Mouse (Mus musculus) CH12.LX (cell line): ENCODE data around the gene Ubc. TPM values are rescaled to one million over a fixed set of nuclear protein-coding genes. Genes with fewer than 3 reads are reported as not detected.
A peak's percentile ranks its signal among the peaks of the same experiment; 100 is the strongest.

Experiments
- DNase-seq: peaks from one replicate; pipeline ENCODE4 v3.0.0-alpha.2; 2013; ENCODE audit errors: extremely low read depth
- H3K27ac ChIP-seq: 2 replicates; pipeline ENCODE4 v1.5.1; 2012; ENCODE audit warnings: low read depth, mild to moderate bottlenecking, control low read depth, moderate library complexity; ENCODE audit not compliant: insufficient read depth
- H3K27me3 ChIP-seq: replicated peaks from 2 replicates; pipeline ENCODE3; 2012; ENCODE audit warnings: inconsistent platforms
- H3K36me3 ChIP-seq, 2 experiments: replicated peaks in 1 of 2; 2 replicates each; pipeline versions ENCODE3 to v1.6.1; 2012; ENCODE audit warnings: inconsistent platforms in 1 of 2, low read length in 1 of 2, mild to moderate bottlenecking in 1 of 2, mixed read lengths in 1 of 2, moderate library complexity in 1 of 2; ENCODE audit not compliant: control insufficient read depth in 1 of 2, insufficient read depth in 1 of 2
- H3K4me1 ChIP-seq, 2 experiments: 2 replicates each; pipeline ENCODE4 v1.6.1; 2012; ENCODE audit warnings: inconsistent platforms in 1 of 2, moderate library complexity in 1 of 2; ENCODE audit not compliant: insufficient read depth in 2 of 2, control insufficient read depth in 1 of 2
- H3K4me2 ChIP-seq: 2 replicates; pipeline ENCODE4 v1.6.1; 2012; ENCODE audit warnings: low read depth, mild to moderate bottlenecking, control low read depth; ENCODE audit not compliant: poor library complexity, insufficient read depth, severe bottlenecking
- H3K4me3 ChIP-seq, 3 experiments: fragments of 150-350 bp in 1 of 3; sonication (generic) in 1 of 3; replicated peaks in 1 of 3; 2 replicates each; pipeline versions ENCODE3 to v1.5.1; 2011 to 2012; ENCODE audit warnings: low read depth in 2 of 3, low read length in 2 of 3, mild to moderate bottlenecking in 2 of 3, moderate library complexity in 2 of 3, control low read depth in 1 of 3, improper control_type of control experiment in 1 of 3, inconsistent platforms in 1 of 3, mixed read lengths in 1 of 3; ENCODE audit not compliant: poor library complexity in 1 of 3
- H3K79me2 ChIP-seq: replicated peaks from 2 replicates; pipeline ENCODE4 v1.6.1; 2012; ENCODE audit warnings: mild to moderate bottlenecking, moderate library complexity; ENCODE audit not compliant: control insufficient read depth, poor library complexity, insufficient read depth, severe bottlenecking; ENCODE audit errors: extremely low read depth
- H3K9ac ChIP-seq: 2 replicates; pipeline ENCODE4 v1.6.1; 2012; ENCODE audit warnings: low read depth, mild to moderate bottlenecking, control low read depth, moderate library complexity; ENCODE audit not compliant: insufficient read depth
- H3K9me3 ChIP-seq: replicated peaks from 2 replicates; pipeline ENCODE3; 2012; ENCODE audit warnings: low read length, inconsistent platforms, mixed read lengths
- BHLHE40 ChIP-seq: IDR thresholded peaks from 2 replicates; pipeline ENCODE4 v1.6.1; 2011; ENCODE audit warnings: mild to moderate bottlenecking, low read depth, low read length, improper control_type of control experiment
- CHD1 ChIP-seq: IDR thresholded peaks from 2 replicates; pipeline ENCODE4 v1.6.1; 2012; ENCODE audit warnings: low read depth, low read length, improper control_type of control experiment, inconsistent platforms
- CHD2 ChIP-seq: IDR thresholded peaks from 2 replicates; pipeline ENCODE4 v1.6.1; 2011; ENCODE audit warnings: low read length, improper control_type of control experiment
- CTCF ChIP-seq, 2 experiments: IDR thresholded peaks in 1 of 2; conservative IDR thresholded peaks in 1 of 2; 2 replicates each; pipeline ENCODE4 v1.5.1; 2011 to 2012; ENCODE audit warnings: low read depth in 2 of 2, low read length in 2 of 2, improper control_type of control experiment in 1 of 2, inconsistent platforms in 1 of 2, mild to moderate bottlenecking in 1 of 2, moderate library complexity in 1 of 2
- E2F4 ChIP-seq: IDR thresholded peaks from 2 replicates; pipeline ENCODE4 v1.6.1; 2011; ENCODE audit warnings: low read depth, low read length, improper control_type of control experiment; ENCODE audit not compliant: insufficient replicate concordance
- ELF1 ChIP-seq: IDR thresholded peaks from 2 replicates; pipeline ENCODE4 v1.6.1; 2014; ENCODE audit warnings: low read depth, mild to moderate bottlenecking, inconsistent platforms, low read length, improper control_type of control experiment
- EP300 ChIP-seq: IDR thresholded peaks from 2 replicates; pipeline ENCODE4 v1.6.1; 2011; ENCODE audit warnings: low read length, improper control_type of control experiment
- ETS1 ChIP-seq: conservative IDR thresholded peaks from 2 replicates; pipeline ENCODE4 v1.6.1; 2012; ENCODE audit warnings: low read depth, mild to moderate bottlenecking, inconsistent platforms, low read length, improper control_type of control experiment, moderate library complexity
- GABPA ChIP-seq: IDR thresholded peaks from 2 replicates; pipeline ENCODE4 v1.6.1; 2012; ENCODE audit warnings: low read depth, low read length, improper control_type of control experiment, inconsistent platforms; ENCODE audit not compliant: insufficient replicate concordance
- HCFC1 ChIP-seq: IDR thresholded peaks from 2 replicates; pipeline ENCODE4 v1.6.1; 2012; ENCODE audit warnings: low read depth, mild to moderate bottlenecking, inconsistent platforms, low read length, improper control_type of control experiment
- IRF4 ChIP-seq: IDR thresholded peaks from 2 replicates; pipeline ENCODE4 v1.6.1; 2014; ENCODE audit warnings: low read depth, mild to moderate bottlenecking, inconsistent platforms, low read length, improper control_type of control experiment
- JUN ChIP-seq: IDR thresholded peaks from 2 replicates; pipeline ENCODE4 v1.6.1; 2011; ENCODE audit warnings: low read depth, mild to moderate bottlenecking, low read length, improper control_type of control experiment, moderate library complexity; ENCODE audit not compliant: insufficient read depth
- JUND ChIP-seq: conservative IDR thresholded peaks from 2 replicates; pipeline ENCODE4 v1.6.1; 2011; ENCODE audit warnings: low read depth, low read length, improper control_type of control experiment
- KAT2A ChIP-seq: IDR thresholded peaks from 2 replicates; pipeline ENCODE4 v1.6.1; 2012; ENCODE audit warnings: low read length, improper control_type of control experiment, inconsistent platforms; ENCODE audit not compliant: insufficient replicate concordance
- MAFK ChIP-seq: IDR thresholded peaks from 2 replicates; pipeline ENCODE4 v1.6.1; 2011; ENCODE audit warnings: low read length, improper control_type of control experiment; ENCODE audit not compliant: insufficient replicate concordance
- MAX ChIP-seq: IDR thresholded peaks from 2 replicates; pipeline ENCODE4 v1.6.1; 2011; ENCODE audit warnings: low read length, improper control_type of control experiment
- MAZ ChIP-seq: IDR thresholded peaks from 2 replicates; pipeline ENCODE4 v1.6.1; 2012; ENCODE audit warnings: low read depth, mild to moderate bottlenecking, inconsistent platforms, low read length, improper control_type of control experiment, moderate library complexity
- MEF2A ChIP-seq: IDR thresholded peaks from 2 replicates; pipeline ENCODE4 v1.6.1; 2014; ENCODE audit warnings: low read depth, mild to moderate bottlenecking, inconsistent platforms, low read length, improper control_type of control experiment, borderline replicate concordance
- MXI1 ChIP-seq: IDR thresholded peaks from 2 replicates; pipeline ENCODE4 v1.6.1; 2011; ENCODE audit warnings: mild to moderate bottlenecking, low read depth, low read length, improper control_type of control experiment
- MYC ChIP-seq: IDR thresholded peaks from 2 replicates; pipeline ENCODE4 v1.6.1; 2011; ENCODE audit warnings: low read depth, mild to moderate bottlenecking, improper control_type of control experiment, low read length
- NELFE ChIP-seq: IDR thresholded peaks from 2 replicates; pipeline ENCODE4 v1.6.1; 2011; ENCODE audit warnings: low read depth, low read length, improper control_type of control experiment
- NRF1 ChIP-seq: IDR thresholded peaks from 2 replicates; pipeline ENCODE4 v1.6.1; 2014; ENCODE audit warnings: low read depth, mild to moderate bottlenecking, inconsistent platforms, low read length, improper control_type of control experiment, moderate library complexity
- PAX5 ChIP-seq: IDR thresholded peaks from 2 replicates; pipeline ENCODE4 v1.6.1; 2012; ENCODE audit warnings: low read length, inconsistent platforms, mixed read lengths
- POLR2A ChIP-seq: IDR thresholded peaks from 2 replicates; pipeline ENCODE4 v1.6.1; 2011; ENCODE audit warnings: low read depth, mild to moderate bottlenecking, improper control_type of control experiment, low read length
- POLR2AphosphoS2 ChIP-seq: IDR thresholded peaks from 2 replicates; pipeline ENCODE4 v1.6.1; 2011; ENCODE audit warnings: low read depth, low read length, improper control_type of control experiment
- RAD21 ChIP-seq: IDR thresholded peaks from 2 replicates; pipeline ENCODE4 v1.6.1; 2011; ENCODE audit warnings: low read depth, mild to moderate bottlenecking, low read length, improper control_type of control experiment, moderate library complexity
- RCOR1 ChIP-seq: conservative IDR thresholded peaks from 2 replicates; pipeline ENCODE4 v1.6.1; 2012; ENCODE audit warnings: low read depth, mild to moderate bottlenecking, inconsistent platforms, low read length, improper control_type of control experiment
- SIN3A ChIP-seq: IDR thresholded peaks from 2 replicates; pipeline ENCODE4 v1.6.1; 2012; ENCODE audit warnings: low read length, improper control_type of control experiment, inconsistent platforms
- SMC3 ChIP-seq: IDR thresholded peaks from 2 replicates; pipeline ENCODE4 v1.6.1; 2011; ENCODE audit warnings: low read depth, low read length, improper control_type of control experiment
- TBP ChIP-seq: conservative IDR thresholded peaks from 2 replicates; pipeline ENCODE4 v1.6.1; 2011; ENCODE audit warnings: low read depth, low read length, improper control_type of control experiment
- TCF12 ChIP-seq: IDR thresholded peaks from 2 replicates; pipeline ENCODE4 v1.6.1; 2014; ENCODE audit warnings: low read depth, mild to moderate bottlenecking, inconsistent platforms, low read length, improper control_type of control experiment
- UBTF ChIP-seq: IDR thresholded peaks from 2 replicates; pipeline ENCODE4 v1.6.1; 2012; ENCODE audit warnings: low read depth, mild to moderate bottlenecking, inconsistent platforms, low read length, improper control_type of control experiment, moderate library complexity
- USF1 ChIP-seq: IDR thresholded peaks from 2 replicates; pipeline ENCODE4 v1.6.1; 2014; ENCODE audit warnings: low read depth, mild to moderate bottlenecking, inconsistent platforms, low read length, improper control_type of control experiment
- USF2 ChIP-seq: conservative IDR thresholded peaks from 2 replicates; pipeline ENCODE4 v1.6.1; 2011; ENCODE audit warnings: low read depth, low read length, improper control_type of control experiment
- ZC3H11A ChIP-seq: IDR thresholded peaks from 2 replicates; pipeline ENCODE4 v1.6.1; 2012; ENCODE audit warnings: low read depth, mild to moderate bottlenecking, inconsistent platforms, low read length, improper control_type of control experiment
- ZKSCAN1 ChIP-seq: IDR thresholded peaks from 2 replicates; pipeline ENCODE4 v1.6.1; 2012; ENCODE audit warnings: low read depth, inconsistent platforms, low read length, improper control_type of control experiment, borderline replicate concordance
- ZMIZ1 ChIP-seq: IDR thresholded peaks from 2 replicates; pipeline ENCODE4 v1.6.1; 2012; ENCODE audit warnings: low read depth, mild to moderate bottlenecking, inconsistent platforms, low read length, improper control_type of control experiment
- ZNF384 ChIP-seq: IDR thresholded peaks from 2 replicates; pipeline ENCODE4 v1.6.1; 2012; ENCODE audit warnings: low read depth, low read length, improper control_type of control experiment, inconsistent platforms
- dilution Hi-C: fragments of 300-500 bp; cut with MboI; formaldehyde crosslinking; loops from 2 replicates; pipeline ENCODE4 v1.14.3; 2020; ENCODE audit warnings: low sequenced_read_pairs; ENCODE audit not compliant: extremely low pct_unique_long_range_greater_than_20kb, extremely low pct_ligation_motif_present
- in situ Hi-C: fragments of 300-500 bp; cut with MboI; formaldehyde crosslinking; loops from 3 replicates; pipeline ENCODE4 v1.14.3; 2019; ENCODE audit warnings: low sequenced_read_pairs, low pct_ligation_motif_present, low pct_unique_long_range_greater_than_20kb, mixed read lengths
- polyA plus RNA-seq: library from polyadenylated mRNA; unstranded; fragments of >175 nt; gene quantifications from 2 replicates; pipeline ENCODE4 v1.2.1, GENCODE M21; 2012; ENCODE audit warnings: low read depth; ENCODE audit not compliant: insufficient read length
- total RNA-seq, 2 experiments: library from RNA; depleted of rRNA; stranded (reverse); fragments of 300-350 nt in 1 of 2; fragments of >200 nt in 1 of 2; gene quantifications; 2 replicates each; pipeline ENCODE4 v1.2.3; 2012 to 2014

Gene Ubc
- total and polyA plus RNA-seq, 3 experiments = 466 to 803 (median 656) TPM

DNA sequence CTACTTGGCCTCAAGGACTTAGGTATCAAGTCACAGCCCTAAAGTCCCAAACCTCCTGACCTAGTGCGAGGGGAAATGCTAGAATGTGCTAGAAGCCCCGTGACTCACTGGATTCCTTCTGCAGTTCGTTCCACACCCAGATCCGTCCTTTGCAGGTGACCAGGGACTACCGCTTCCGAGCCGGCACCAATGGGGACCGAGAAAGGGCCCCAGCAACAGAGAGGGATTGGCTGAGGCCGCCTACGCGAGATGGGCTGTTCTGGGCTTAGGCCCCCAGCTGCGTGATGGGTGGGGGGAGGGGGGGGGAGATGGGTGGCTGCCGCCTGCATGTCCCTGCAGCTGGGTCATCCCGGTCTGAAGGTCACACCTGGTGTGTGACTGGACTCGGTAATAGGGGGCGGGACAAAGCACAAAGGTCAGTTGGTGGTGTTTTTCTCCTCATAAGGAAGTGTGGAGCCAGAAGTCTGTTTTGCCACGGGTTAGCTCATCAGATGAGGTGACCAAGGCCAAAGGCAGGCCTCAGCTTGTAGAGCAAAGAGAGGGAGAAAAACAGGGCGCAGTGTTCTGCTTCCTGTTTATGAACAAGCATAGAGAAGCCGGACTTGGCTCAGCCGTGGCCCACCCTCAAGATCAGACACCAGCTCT, 3.1 kb upstream of the Ubc start:
- Histone ChIP-seq H3K36me3 (peaks cover 7 to 9% of the 10 kb centered on the region in 2 experiments), H3K4me1 (peaks cover 6 to 32% of the 10 kb centered on the region in 2 experiments; a peak in 3 of 4 replicates), H3K9me3 (no peaks in the 10 kb centered on the region), H3K9ac (peak overlapping the region; percentile 94), H3K27ac (peak overlapping the region; percentile 99), H3K4me2 (peak overlapping the region; percentile 88), H3K27me3 (no peaks in the 10 kb centered on the region), H3K79me2 (peaks cover 16% of the 10 kb centered on the region), H3K4me3 (peak overlapping the region; percentile 24 to 53 (median 42))
- TF ChIP-seq ELF1 = peak; percentile 87
- TF ChIP-seq NRF1 = peak; percentile 72
- TF ChIP-seq TBP = peak; percentile 85
- TF ChIP-seq POLR2AphosphoS2 = peak; percentile 21; the same call in 1 of the 2 replicates
- TF ChIP-seq MAX = peak; percentile 36; the same call in 1 of the 2 replicates
- TF ChIP-seq MAFK = no peak
- TF ChIP-seq MXI1 = no peak; the same call in 1 of the 2 replicates
- peak; percentile 67 for TF ChIP-seq USF2
- TF ChIP-seq RCOR1 = 0 out of 2 replicates have a peak, but pooled peaks have one; percentile 32
- TF ChIP-seq ZKSCAN1 = no peak
- TF ChIP-seq MYC = peak; percentile 77
- TF ChIP-seq MAZ = peak; percentile 99
- peak; percentile 94 for TF ChIP-seq TCF12
- TF ChIP-seq USF1 = peak; percentile 30; the same call in 1 of the 2 replicates
- no peak for TF ChIP-seq ZC3H11A
- TF ChIP-seq RAD21 = no peak; the same call in 1 of the 2 replicates
- 0 out of 2 replicates have a peak, but pooled peaks have one; percentile 27 for TF ChIP-seq JUN
- TF ChIP-seq JUND = no peak
- no peak for TF ChIP-seq CTCF (conservative IDR thresholded peaks at IDR 0.05 in 1 of 2, IDR thresholded peaks at IDR 0.05 in 1 of 2; ENCODE audit: low read depth in 2 of 2, low read length in 2 of 2)
- peak; percentile 84 for TF ChIP-seq IRF4
- no peak for TF ChIP-seq PAX5
- peak; percentile 59 for TF ChIP-seq POLR2A
- TF ChIP-seq SIN3A = peak; percentile 92
- no peak; the same call in 1 of the 2 replicates for TF ChIP-seq ZMIZ1
- TF ChIP-seq GABPA = no peak
- TF ChIP-seq BHLHE40 = peak; percentile 92
- peak; percentile 57 for TF ChIP-seq NELFE
- peak; percentile 98 for TF ChIP-seq CHD1
- no peak for TF ChIP-seq E2F4
- no peak for TF ChIP-seq SMC3
- peak; percentile 97 for TF ChIP-seq CHD2
- TF ChIP-seq ETS1 = peak; percentile 91
- TF ChIP-seq HCFC1 = peak; percentile 75
- no peak for TF ChIP-seq UBTF
- peak; percentile 69 for TF ChIP-seq EP300
- peak; percentile 61; the same call in 1 of the 2 replicates for TF ChIP-seq KAT2A
- no peak for TF ChIP-seq ZNF384
- TF ChIP-seq MEF2A = peak; percentile 67
- dilution Hi-C loops (no loop called here), in situ Hi-C loops (no loop called here)
- DNase-seq = peak; percentile 98
